Mouse (Mus musculus): ENCODE measurements at regions not wholly inside any gene's neighbourhood (a gene's known extent, or its start where the extent isn't known, plus 50 kb on each side); places are given as distances from the start of the nearest gene placed in this dataset.

DNA sequence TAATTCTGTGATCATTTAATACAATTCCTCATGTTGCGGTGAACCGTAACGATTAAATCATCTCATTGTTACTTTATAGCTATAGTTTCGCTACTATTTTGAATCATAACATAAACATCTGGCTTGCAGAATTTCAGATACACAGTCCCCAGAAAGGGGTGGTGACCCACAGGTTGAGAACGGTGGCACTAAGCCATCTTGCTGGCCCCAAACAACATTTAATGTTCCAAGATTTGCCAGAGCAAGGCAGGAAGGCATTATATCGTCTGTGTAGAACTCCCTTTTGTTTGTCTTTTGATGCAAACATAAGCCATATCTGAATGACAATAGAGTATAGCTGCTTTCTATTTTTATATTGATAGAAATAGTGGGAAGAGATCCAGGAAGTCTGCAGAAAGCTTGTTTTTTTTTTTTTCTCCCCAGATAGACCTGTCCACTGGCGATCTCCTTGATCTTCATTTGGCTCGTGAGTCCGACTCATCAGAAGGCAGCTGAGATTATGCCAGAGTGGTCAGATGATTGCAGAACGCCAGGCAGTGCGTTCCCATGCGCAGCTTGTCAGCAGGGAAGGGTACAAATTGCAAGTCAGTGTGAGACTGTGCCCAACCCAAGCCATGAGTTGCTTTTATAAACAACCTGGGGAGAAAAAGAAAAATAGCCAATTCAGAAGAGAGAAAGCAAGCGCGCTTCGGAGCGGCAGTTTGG, 213.9 kb downstream of the Dok5 start:
- in situ Hi-C loops (cut with MboI; ENCODE audit: low pct_unique_long_range_greater_than_20kb): no loop called here
- ChIA-PET POLR2A (interaction anchor here (0.8 kb wide), 1 partner anchor 67 kb away, joined by 3 read pairs; no protein-coding TSS in a partner anchor), CTCF (interaction anchor here (0.6 to 1.1 kb wide), 2 partner anchors 17 to 25 kb away, joined by 3 read pairs; no protein-coding TSS in a partner anchor)
- H3K27me3 ChIP-seq: no peaks in the 10 kb centered on the region
- DNase-seq (ENCODE audit: low read depth, low spot score) (no peak), ATAC-seq (no peak)
- no peak for TF ChIP-seq CTCF (IDR thresholded peaks at IDR 0.05)

GRCm38 (mm10) chr2:170946106-170946657, 214.6 kb downstream of the Dok5 start:
- ATAC-seq: no peak
- POLR2A ChIA-PET: no interaction called here
- no peaks in the 10 kb centered on the region for H3K27me3 ChIP-seq
- no peak for DNase-seq (ENCODE audit: low read depth, low spot score)
- TF ChIP-seq CTCF (IDR thresholded peaks at IDR 0.05): no peak
- CTCF ChIA-PET: interaction anchor here (1.1 kb wide), 1 partner anchor 25 kb away, joined by 3 read pairs; no protein-coding TSS in a partner anchor
- in situ Hi-C loops (cut with MboI; ENCODE audit: low pct_unique_long_range_greater_than_20kb): no loop called here

DNA sequence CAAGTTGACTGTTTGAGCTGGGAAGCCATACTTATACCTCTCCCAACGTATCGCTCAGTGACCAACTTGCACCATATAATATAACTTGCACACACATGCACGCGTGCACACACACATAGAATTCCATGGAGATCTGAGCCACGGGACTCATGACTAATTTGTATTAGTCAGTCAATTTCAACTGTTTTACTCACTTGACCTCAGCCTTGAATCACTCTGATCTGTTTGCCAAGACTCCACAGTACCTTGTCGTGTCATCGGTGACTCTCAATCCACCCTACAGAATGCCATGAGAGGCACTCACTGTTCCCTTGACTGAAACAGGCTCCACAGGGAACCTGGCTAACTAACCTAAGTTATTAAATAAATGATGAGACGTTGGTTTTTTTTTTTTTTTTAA, 215.6 kb downstream of the Dok5 start:
- DNase-seq (ENCODE audit: low read depth, low spot score) (no peak), ATAC-seq (no peak)
- ChIA-PET CTCF (no interaction called here), POLR2A (no interaction called here)
- in situ Hi-C loops (cut with MboI; ENCODE audit: low pct_unique_long_range_greater_than_20kb): no loop called here
- TF ChIP-seq CTCF (IDR thresholded peaks at IDR 0.05): no peak
- H3K27me3 ChIP-seq: no peaks in the 10 kb centered on the region

GRCm38 (mm10) chr2:170954626-170955025, 223.0 kb downstream of the Dok5 start:
- ChIA-PET CTCF (no interaction called here), POLR2A (no interaction called here)
- ATAC-seq: no peak
- no peak for DNase-seq (ENCODE audit: low read depth, low spot score)
- no peak for TF ChIP-seq CTCF (IDR thresholded peaks at IDR 0.05)
- no peaks in the 10 kb centered on the region for H3K27me3 ChIP-seq
- in situ Hi-C loops (cut with MboI; ENCODE audit: low pct_unique_long_range_greater_than_20kb): no loop called here

- ChIA-PET CTCF (no interaction called here), POLR2A (interaction anchor here (1.1 kb wide), 1 partner anchor 31 kb away, joined by 6 read pairs; no protein-coding TSS in a partner anchor)
- in situ Hi-C loops (cut with MboI; ENCODE audit: low pct_unique_long_range_greater_than_20kb): no loop called here
- no peaks in the 10 kb centered on the region for H3K27me3 ChIP-seq
- ATAC-seq (no peak), DNase-seq (ENCODE audit: low read depth, low spot score) (no peak)
- no peak for TF ChIP-seq CTCF (IDR thresholded peaks at IDR 0.05)
Measured at GRCm38 (mm10) chr2:170956766-170957165, 225.2 kb downstream of the Dok5 start.

- no peaks in the 10 kb centered on the region for H3K27me3 ChIP-seq
- in situ Hi-C loops (cut with MboI; ENCODE audit: low pct_unique_long_range_greater_than_20kb): no loop called here
- ATAC-seq (no peak), DNase-seq (ENCODE audit: low read depth, low spot score) (no peak)
- no peak for TF ChIP-seq CTCF (IDR thresholded peaks at IDR 0.05)
- CTCF ChIA-PET: no interaction called here
- POLR2A ChIA-PET: no interaction called here
Measured at GRCm38 (mm10) chr2:170960396-170960795, 228.8 kb downstream of the Dok5 start.

GRCm38 (mm10) chr2:170962481-170962880, 230.9 kb downstream of the Dok5 start:
- no peaks in the 10 kb centered on the region for H3K27me3 ChIP-seq
- DNase-seq (ENCODE audit: low read depth, low spot score) (no peak), ATAC-seq (no peak)
- POLR2A ChIA-PET: no interaction called here
- TF ChIP-seq CTCF (IDR thresholded peaks at IDR 0.05): no peak
- CTCF ChIA-PET: interaction anchor here (0.7 kb wide), 1 partner anchor 17 kb away, joined by 3 read pairs; no protein-coding TSS in a partner anchor
- in situ Hi-C loops (cut with MboI; ENCODE audit: low pct_unique_long_range_greater_than_20kb): no loop called here

DNA sequence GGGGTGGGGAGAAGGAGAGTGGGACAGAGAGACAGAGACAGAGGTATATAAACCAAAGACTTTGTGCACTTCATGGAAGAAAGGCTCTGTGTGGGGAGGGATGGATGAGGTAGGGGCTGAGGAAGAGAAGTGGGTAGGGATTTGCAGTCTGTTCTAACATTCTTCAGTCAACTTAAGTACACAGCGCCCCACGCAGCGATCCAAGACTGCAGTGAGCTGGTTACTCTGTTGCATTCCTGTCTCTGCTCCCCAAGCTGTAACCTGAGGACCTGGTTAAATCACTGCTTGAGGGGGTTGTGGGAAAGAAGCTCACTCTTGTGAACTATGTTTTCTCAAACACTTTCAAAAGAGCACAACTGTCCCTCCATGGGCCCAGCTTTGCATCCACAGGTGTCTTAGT, 237.8 kb downstream of the Dok5 start:
- in situ Hi-C loops (cut with MboI; ENCODE audit: low pct_unique_long_range_greater_than_20kb): no loop called here
- POLR2A ChIA-PET: no interaction called here
- no peak for TF ChIP-seq CTCF (IDR thresholded peaks at IDR 0.05)
- no peak for DNase-seq (ENCODE audit: low read depth, low spot score)
- no peak for ATAC-seq
- CTCF ChIA-PET: interaction anchor here (0.9 kb wide), 1 partner anchor 15 kb away, joined by 3 read pairs; no protein-coding TSS in a partner anchor
- no peaks in the 10 kb centered on the region for H3K27me3 ChIP-seq

GRCm38 (mm10) chr2:170985357-170985756, 253.8 kb downstream of the Dok5 start:
- CTCF ChIA-PET: interaction anchor here (1.2 kb wide), 1 partner anchor 16 kb away, joined by 3 read pairs; no protein-coding TSS in a partner anchor
- TF ChIP-seq CTCF (IDR thresholded peaks at IDR 0.05): no peak
- in situ Hi-C loops (cut with MboI; ENCODE audit: low pct_unique_long_range_greater_than_20kb): no loop called here

DNA sequence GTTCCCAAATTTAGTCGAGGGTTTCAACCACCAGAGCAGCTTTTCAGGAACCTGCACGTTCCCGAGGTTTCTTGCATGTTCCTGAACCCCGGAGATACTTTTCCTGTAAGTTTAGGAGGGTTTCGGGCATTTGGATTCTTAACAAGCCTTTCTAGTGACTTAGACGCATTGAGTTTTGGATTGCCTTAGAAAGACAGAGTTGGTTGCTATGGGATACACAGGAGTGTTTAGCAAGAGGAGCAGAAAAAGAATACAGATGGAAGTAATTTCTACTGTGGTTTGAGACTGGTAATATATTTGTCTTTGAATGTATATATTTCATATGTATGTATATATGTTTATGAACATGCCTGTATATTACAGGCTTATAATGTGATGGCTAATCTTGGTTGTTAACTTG, 266.8 kb downstream of the Dok5 start:
- CTCF ChIA-PET: no interaction called here
- H3K27me3 ChIP-seq: no peaks in the 10 kb centered on the region
- POLR2A ChIA-PET: no interaction called here
- in situ Hi-C loops (cut with MboI; ENCODE audit: low pct_unique_long_range_greater_than_20kb): no loop called here
- DNase-seq (ENCODE audit: low read depth, low spot score): no peak
- no peak for ATAC-seq
- TF ChIP-seq CTCF (IDR thresholded peaks at IDR 0.05): no peak

More at GRCm38 (mm10) chr2:170985357-170985756, 253.8 kb downstream of the Dok5 start:
- H3K27me3 ChIP-seq: no peaks in the 10 kb centered on the region
- ATAC-seq (no peak), DNase-seq (ENCODE audit: low read depth, low spot score) (no peak)
- POLR2A ChIA-PET: no interaction called here

- H3K27me3 ChIP-seq: no peaks in the 10 kb centered on the region
- TF ChIP-seq CTCF (IDR thresholded peaks at IDR 0.05): no peak
- in situ Hi-C loops (cut with MboI; ENCODE audit: low pct_unique_long_range_greater_than_20kb): no loop called here
- DNase-seq (ENCODE audit: low read depth, low spot score): no peak
- ATAC-seq: no peak
- ChIA-PET CTCF (no interaction called here), POLR2A (no interaction called here)
Measured at GRCm38 (mm10) chr2:171000165-171000564, 268.6 kb downstream of the Dok5 start.
